Mouse (Mus musculus) heart, embryonic 12.5 days (tissue): ENCODE results near the gene Clip2. TPM values are rescaled to one million over a fixed set of nuclear protein-coding genes. Genes with fewer than 3 reads are reported as not detected.
"Not testable (repeated sequence)": the region's sequence is repeated elsewhere in the genome, so short reads cannot be mapped to it uniquely, and the experiment has no call there.

Source experiments
- ATAC-seq: fragments of 200-750 bp; cut with Nextera tagmentation; 2 replicates; pipeline ENCODE4 v1.8.0; 2017; ENCODE audit warnings: moderate TSS enrichment, moderate library complexity; ENCODE audit not compliant: insufficient number of reproducible peaks, low FRiP score
- H3K27ac ChIP-seq: fragments of 300-500 bp; sonication (generic); 2 replicates; pipeline ENCODE4 v1.5.1; 2016; ENCODE audit warnings: mild to moderate bottlenecking, moderate library complexity; ENCODE audit not compliant: poor library complexity, severe bottlenecking
- H3K27me3 ChIP-seq: fragments of 300-500 bp; sonication (generic); replicated peaks from 2 replicates; pipeline ENCODE4 v1.6.1; 2016; ENCODE audit warnings: mild to moderate bottlenecking, moderate library complexity
- H3K36me3 ChIP-seq: fragments of 300-500 bp; sonication (generic); 2 replicates; pipeline ENCODE4 v1.6.1; 2016; ENCODE audit warnings: mild to moderate bottlenecking, moderate library complexity
- H3K4me1 ChIP-seq: fragments of 300-500 bp; sonication (generic); replicated peaks from 2 replicates; pipeline ENCODE4 v1.6.1; 2016; ENCODE audit warnings: mild to moderate bottlenecking
- H3K4me2 ChIP-seq: fragments of 300-500 bp; sonication (generic); 2 replicates; pipeline ENCODE4 v1.6.1; 2016; ENCODE audit warnings: mild to moderate bottlenecking, moderate library complexity
- H3K4me3 ChIP-seq: fragments of 300-500 bp; sonication (generic); 2 replicates; pipeline ENCODE4 v1.5.1; 2016; ENCODE audit warnings: mild to moderate bottlenecking
- H3K9ac ChIP-seq: fragments of 300-500 bp; sonication (generic); 2 replicates; pipeline ENCODE4 v1.6.1; 2016; ENCODE audit warnings: mild to moderate bottlenecking, moderate library complexity
- H3K9me3 ChIP-seq: fragments of 300-500 bp; sonication (generic); replicated peaks from 2 replicates; pipeline ENCODE4 v1.6.1; 2016; ENCODE audit warnings: mild to moderate bottlenecking, moderate library complexity
- WGBS: fragments of 180-500 bp; shearing (Covaris S2); methylation state at CpG from one replicate; pipeline ENCODE4 v1.1.7; 2016; 5-methylcytosine and 5-hydroxymethylcytosine counted together
- polyA plus RNA-seq: library from polyadenylated mRNA; unstranded; fragments of >200 nt; fragmentation: Nextera tagmentation; extraction: Ambion mirVana; gene quantifications from 2 replicates; pipeline ENCODE4 v1.2.1, GENCODE M21; 2016

Gene Clip2
- polyA plus RNA-seq, 1 experiment from 2014 or later, result 2.7 TPM

DNA sequence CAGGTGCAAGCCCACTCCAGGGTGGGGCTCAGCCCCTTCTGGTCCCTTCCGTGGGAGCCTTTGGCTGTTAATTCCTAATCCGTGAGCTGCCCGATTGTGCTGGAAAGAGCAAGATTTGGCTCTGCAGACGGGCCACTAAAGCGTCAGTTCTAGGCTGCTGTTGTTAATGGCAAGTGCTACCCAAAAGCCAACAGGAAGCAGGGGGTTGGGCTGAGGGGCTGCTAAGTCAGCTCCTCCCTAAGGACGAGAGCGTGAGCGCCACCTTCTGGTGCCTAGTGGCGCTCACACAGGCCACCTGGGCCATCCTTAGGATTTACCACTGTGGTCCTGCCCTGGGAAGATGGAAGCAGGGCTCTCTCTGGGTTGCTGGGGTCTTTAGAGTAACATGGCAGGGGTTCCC is 62.7 kb downstream of the Clip2 start:
- ATAC-seq, result no peak
- no peak overlapping the region for H3K27ac ChIP-seq

DNA sequence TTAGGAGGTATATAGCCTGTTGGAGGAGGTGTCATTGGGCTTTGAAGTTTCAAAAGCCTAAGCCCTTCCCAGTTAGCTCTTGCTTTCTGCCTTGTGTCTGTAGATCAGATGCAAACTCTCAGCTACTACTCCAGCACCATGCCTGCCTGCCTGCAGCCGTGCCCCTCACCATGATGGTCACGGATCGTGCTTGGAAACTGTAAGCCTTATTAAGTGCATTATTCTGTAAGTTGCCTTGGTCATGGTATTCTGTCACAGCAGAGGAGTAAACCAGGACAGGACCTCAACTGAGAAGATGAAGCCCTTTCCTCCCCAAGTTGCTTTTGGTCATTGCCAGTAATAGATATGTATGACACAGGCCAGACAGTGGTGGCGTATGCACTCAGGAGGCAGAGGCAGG is 63.6 kb downstream of the Clip2 start:
- H3K9ac ChIP-seq, result no peak overlapping the region
- H3K27me3 ChIP-seq, result no peaks in the 10 kb centered on the region
- 95% methylated on average over 4 of the region's 4 CpGs for WGBS
- H3K4me1 ChIP-seq, result peaks cover 8% of the 10 kb centered on the region; the same call in 1 of the 2 replicates
- no peak for ATAC-seq
- H3K27ac ChIP-seq, result no peak overlapping the region
- peaks cover 16% of the 10 kb centered on the region for H3K36me3 ChIP-seq
- no peak overlapping the region for H3K4me3 ChIP-seq
- no peaks in the 10 kb centered on the region for H3K9me3 ChIP-seq
- no peak overlapping the region for H3K4me2 ChIP-seq

More for the DNA sequence above, 62.7 kb downstream of the Clip2 start:
- H3K36me3 ChIP-seq, result peaks cover 16% of the 10 kb centered on the region
- peak overlapping the region; percentile 5; the same call in 1 of the 2 replicates for H3K4me2 ChIP-seq
- 32% methylated on average over 9 of the region's 9 CpGs for WGBS
- no peaks in the 10 kb centered on the region for H3K9me3 ChIP-seq
- no peaks in the 10 kb centered on the region for H3K27me3 ChIP-seq
- H3K4me1 ChIP-seq, result peaks cover 8% of the 10 kb centered on the region; the same call in 1 of the 2 replicates
- no peak overlapping the region for H3K4me3 ChIP-seq
- peak overlapping the region; percentile 11; the same call in 1 of the 2 replicates for H3K9ac ChIP-seq

DNA sequence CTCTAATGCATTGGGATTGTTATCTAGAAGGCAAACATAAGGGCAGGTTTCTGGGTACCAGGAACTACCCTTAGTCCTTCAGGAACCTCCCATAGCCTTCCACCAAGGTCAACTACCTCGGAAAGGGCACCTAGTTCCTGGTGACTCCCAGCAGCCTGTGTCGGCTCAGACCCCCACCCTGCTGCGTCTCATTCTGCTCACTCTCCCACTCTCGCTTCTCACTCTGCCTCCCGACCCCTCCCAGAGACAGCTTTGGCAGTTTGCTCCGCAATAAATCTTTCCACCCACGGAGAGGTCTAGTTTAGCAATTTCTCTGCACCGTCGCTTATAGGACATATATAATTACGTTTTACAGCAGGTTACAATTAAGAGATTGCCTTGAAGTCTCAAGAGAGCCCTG is 64.2 kb downstream of the Clip2 start:
- Histone ChIP-seq H3K27me3 (no peaks in the 10 kb centered on the region), H3K36me3 (peaks cover 16% of the 10 kb centered on the region), H3K9ac (no peak overlapping the region), H3K4me3 (no peak overlapping the region), H3K4me2 (no peak overlapping the region), H3K4me1 (peaks cover 8% of the 10 kb centered on the region; the same call in 1 of the 2 replicates), H3K27ac (no peak overlapping the region), H3K9me3 (no peaks in the 10 kb centered on the region)
- WGBS, result 80% methylated on average over 10 of the region's 10 CpGs
- ATAC-seq, result no peak

DNA sequence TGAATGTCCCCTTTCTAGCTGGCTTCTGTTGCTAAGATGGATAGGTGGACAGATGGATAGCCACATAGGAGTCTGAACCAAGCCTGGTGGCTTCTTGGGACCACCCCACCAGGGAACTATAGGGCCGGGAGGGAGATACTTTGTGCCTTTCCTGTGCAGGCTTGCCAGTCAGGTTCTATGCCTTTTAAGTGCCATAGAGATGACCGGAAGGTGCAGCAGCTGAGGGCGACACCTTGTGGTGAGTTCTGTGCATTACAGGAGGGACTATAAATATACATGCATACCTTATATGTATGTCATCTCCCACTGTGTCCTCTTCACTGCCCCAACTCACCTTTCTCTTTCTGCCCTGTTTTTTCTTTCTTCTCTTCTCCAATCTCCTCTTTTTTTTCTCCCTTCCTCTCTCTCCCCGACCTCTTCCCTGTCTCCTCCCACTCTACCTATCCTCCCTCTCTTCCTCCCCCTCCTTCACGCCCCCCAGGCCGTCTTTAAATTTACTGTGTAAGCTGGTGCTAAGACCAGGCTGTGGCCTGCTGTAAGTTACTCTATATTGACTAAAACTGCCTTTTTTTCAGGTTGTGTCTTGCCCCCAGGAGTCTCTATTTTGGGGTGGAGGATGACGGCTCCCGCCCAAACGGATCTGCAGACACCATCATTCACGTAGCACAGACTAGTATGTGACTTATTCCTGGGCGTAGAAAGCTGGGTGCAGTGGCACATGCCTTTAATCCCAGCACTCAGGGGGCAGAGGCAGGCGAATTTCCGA is 66.2 kb downstream of the Clip2 start:
- peaks cover 6% of the 10 kb centered on the region; the same call in 1 of the 2 replicates for H3K4me1 ChIP-seq
- peak; percentile 63; the same call in 1 of the 2 replicates for ATAC-seq
- no peak overlapping the region for H3K9ac ChIP-seq
- no peak overlapping the region for H3K4me2 ChIP-seq
- WGBS, result 55% methylated on average over 13 of the region's 13 CpGs
- H3K36me3 ChIP-seq, result peaks cover 15% of the 10 kb centered on the region
- no peak overlapping the region for H3K27ac ChIP-seq
- no peak overlapping the region for H3K4me3 ChIP-seq
- H3K9me3 ChIP-seq, result no peaks in the 10 kb centered on the region
- H3K27me3 ChIP-seq, result no peaks in the 10 kb centered on the region

DNA sequence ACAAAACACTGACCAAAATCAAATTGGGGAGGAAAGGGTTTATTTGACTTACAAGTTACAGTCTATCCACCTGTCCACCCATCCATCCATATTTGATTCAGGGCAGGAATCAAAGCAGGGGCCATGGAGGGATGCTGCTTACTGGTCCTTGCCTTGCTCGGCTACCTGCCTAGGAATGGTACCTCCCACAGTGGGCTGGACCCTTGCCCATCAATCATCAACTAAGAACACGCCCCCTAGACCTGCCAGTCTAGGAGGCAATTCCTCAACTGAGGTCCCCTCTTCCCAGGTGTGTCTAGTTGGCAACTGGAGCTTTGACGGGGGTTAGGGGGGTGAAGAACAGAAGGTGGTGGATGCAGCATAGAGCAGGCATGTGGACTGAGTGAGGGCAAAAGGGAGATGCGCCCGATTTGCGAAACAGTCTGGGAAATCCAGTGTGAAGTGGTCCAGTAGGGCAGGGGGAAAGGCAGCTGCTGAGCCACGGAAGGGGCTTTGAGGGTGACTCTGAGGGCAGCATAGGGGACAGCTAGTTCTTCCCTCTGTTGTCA is 67.0 kb downstream of the Clip2 start:
- no peak overlapping the region for H3K9ac ChIP-seq

DNA sequence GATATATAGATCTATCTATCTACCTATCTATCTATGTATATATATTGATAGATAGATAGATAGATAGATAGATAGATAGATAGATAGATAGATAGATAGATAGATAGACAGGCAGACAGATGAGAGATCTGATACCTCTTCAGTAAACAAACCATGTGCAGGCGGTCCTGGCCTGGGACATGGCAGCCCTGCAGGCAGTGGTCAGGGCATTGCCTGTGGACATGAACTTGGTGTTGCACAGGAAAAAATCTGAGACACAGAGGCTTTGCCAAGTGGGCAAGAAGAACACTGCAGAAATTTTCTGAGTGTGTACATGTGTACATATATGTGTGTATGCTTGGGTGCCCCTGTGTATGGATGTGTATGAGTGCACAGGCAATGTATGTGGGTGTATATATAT is 68.9 kb downstream of the Clip2 start:
- WGBS, result 70% methylated on average over 1 of the region's 1 CpGs
- H3K9ac ChIP-seq, result no peak overlapping the region
- H3K27me3 ChIP-seq, result no peaks in the 10 kb centered on the region
- no peak overlapping the region for H3K4me3 ChIP-seq
- no peaks in the 10 kb centered on the region for H3K4me1 ChIP-seq
- H3K27ac ChIP-seq, result no peak overlapping the region
- no peaks in the 10 kb centered on the region for H3K36me3 ChIP-seq
- H3K4me2 ChIP-seq, result no peak overlapping the region
- no peak for ATAC-seq
- no peaks in the 10 kb centered on the region for H3K9me3 ChIP-seq

More for the DNA sequence above, 67.0 kb downstream of the Clip2 start:
- peaks cover 6% of the 10 kb centered on the region; the same call in 1 of the 2 replicates for H3K4me1 ChIP-seq
- no peak overlapping the region for H3K27ac ChIP-seq
- no peak overlapping the region for H3K4me3 ChIP-seq
- no peaks in the 10 kb centered on the region for H3K27me3 ChIP-seq
- no peak for ATAC-seq
- no peak overlapping the region for H3K4me2 ChIP-seq
- WGBS, result 73% methylated on average over 7 of the region's 7 CpGs
- no peaks in the 10 kb centered on the region for H3K9me3 ChIP-seq
- H3K36me3 ChIP-seq, result peaks cover 6% of the 10 kb centered on the region

DNA sequence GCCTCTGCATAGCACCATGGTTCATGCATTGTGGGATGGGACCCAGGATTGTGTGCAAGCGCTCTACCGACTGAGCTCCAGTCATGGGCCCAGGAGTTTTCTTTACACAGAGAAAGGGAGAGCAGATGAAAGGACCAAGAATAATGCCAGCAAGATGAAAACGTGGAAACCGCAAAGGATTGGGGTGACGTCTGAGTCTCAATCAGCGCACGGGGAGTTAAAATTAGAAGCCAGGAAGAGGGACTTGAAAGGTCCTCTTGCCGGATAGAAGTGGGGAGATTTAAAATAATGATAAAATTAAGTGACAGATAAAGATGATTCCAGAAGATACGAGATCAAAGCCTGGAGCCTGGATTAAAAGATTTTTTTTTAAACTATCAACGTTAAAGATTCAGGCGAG is 69.9 kb downstream of the Clip2 start:
- Histone ChIP-seq H3K9ac (no peak overlapping the region), H3K36me3 (no peaks in the 10 kb centered on the region), H3K4me3 (no peak overlapping the region), H3K9me3 (no peaks in the 10 kb centered on the region), H3K4me2 (no peak overlapping the region), H3K27me3 (no peaks in the 10 kb centered on the region), H3K4me1 (no peaks in the 10 kb centered on the region), H3K27ac (no peak overlapping the region)
- ATAC-seq, result no peak
- 59% methylated on average over 11 of the region's 11 CpGs for WGBS

DNA sequence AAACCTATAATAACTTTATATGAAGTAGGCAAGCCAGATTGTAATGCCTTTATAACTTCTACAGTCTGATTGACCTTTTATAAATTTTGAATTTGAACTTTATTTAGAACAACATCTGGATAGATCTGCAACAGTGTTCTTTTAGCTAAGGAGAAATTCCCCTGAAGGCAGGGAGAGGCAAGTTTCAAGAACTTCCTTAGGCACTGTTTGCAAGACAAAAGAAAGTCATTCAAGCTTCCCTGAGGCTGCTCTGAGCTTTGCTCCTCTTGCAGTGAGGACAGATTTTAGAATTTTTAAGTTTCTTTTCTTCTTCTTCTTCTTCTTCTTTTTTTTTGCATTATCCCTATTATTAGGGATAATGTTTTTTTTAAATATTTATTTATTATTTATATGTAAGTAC is 73.3 kb downstream of the Clip2 start:
- not testable (repeated sequence) for H3K9me3 ChIP-seq, H3K27ac ChIP-seq, H3K4me3 ChIP-seq, H3K4me2 ChIP-seq, H3K9ac ChIP-seq, H3K36me3 ChIP-seq, ATAC-seq, H3K27me3 ChIP-seq, H3K4me1 ChIP-seq

DNA sequence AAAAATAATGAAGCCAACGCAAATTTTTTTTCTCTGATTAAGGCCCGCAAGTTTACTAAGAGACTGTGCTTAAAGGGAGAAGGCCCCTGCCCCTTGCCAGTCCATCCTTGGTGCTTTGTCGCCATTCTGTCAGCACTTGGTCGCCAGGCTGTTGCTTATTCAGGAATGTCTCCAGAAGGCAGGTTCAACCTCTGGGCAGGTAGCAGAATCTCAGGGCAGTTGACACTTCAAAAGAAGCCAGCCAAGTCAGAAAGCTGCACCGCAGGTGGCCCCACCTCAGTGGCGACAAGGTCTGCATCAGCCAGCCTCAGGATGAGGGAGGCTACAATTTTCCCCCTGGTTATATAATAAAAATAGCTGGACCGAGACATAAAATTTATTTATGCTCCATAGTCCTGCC is 76.5 kb downstream of the Clip2 start:
- not testable (repeated sequence) for H3K9me3 ChIP-seq, H3K27ac ChIP-seq, H3K4me1 ChIP-seq, H3K4me2 ChIP-seq, H3K36me3 ChIP-seq, H3K27me3 ChIP-seq, ATAC-seq, H3K4me3 ChIP-seq, H3K9ac ChIP-seq
- 85% methylated on average over 7 of the region's 7 CpGs for WGBS

DNA sequence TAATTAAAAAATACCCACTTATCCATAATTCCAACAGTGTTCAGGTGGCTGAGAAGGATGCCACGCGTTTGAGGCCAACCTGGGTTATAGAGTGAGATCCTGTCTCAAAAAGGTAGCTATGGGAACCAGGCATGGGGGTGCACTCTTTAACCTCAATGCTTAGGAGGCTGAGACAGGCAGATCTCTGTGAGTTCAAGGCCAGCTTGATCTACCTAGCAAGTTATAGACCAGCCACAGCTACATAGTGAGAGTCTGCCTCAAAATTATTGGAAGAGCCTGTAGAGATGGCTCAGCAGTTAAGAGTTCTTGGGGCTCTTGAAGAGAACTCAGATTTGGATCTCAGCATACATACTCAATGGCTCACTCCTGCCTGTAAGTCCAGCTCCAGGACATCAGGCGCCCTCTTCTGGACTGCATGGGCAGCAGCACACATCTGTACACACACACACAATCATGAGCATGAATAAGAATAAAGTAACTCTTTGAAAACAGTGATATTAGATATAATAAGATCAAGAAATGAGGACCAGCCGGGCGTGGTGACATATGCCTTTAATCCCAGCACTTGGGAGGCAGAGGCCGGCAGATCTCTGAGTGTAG is 77.1 kb downstream of the Clip2 start:
- H3K4me3 ChIP-seq, result no peak overlapping the region
- ATAC-seq, result no peak
- WGBS, result 88% methylated on average over 6 of the region's 6 CpGs
- no peaks in the 10 kb centered on the region for H3K27me3 ChIP-seq
- no peaks in the 10 kb centered on the region for H3K4me1 ChIP-seq
- H3K9ac ChIP-seq, result no peak overlapping the region
- 0 out of 2 replicates have a peak, but pooled peaks cover 7% of the 10 kb centered on the region for H3K9me3 ChIP-seq
- no peaks in the 10 kb centered on the region for H3K36me3 ChIP-seq
- H3K27ac ChIP-seq, result no peak overlapping the region
- no peak overlapping the region for H3K4me2 ChIP-seq

DNA sequence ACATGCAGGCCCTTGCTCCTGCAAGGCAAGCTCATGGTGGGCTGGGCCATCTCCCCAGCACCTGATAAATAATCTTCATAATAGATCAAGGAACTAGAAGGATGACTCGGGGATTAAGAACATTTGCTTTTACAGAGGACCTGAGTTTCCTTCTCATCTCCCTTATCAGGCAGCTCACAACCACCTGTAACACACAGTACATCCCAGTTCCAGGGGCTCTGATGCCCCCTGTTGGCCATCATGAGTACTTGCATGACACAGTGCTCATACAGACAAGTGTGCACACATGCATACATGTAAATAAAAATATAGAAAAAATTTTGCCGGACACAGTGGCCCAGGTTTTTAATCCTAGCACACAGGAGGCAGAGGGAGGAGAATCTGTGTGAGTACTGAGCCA is 78.3 kb downstream of the Clip2 start:
- Histone ChIP-seq H3K4me1 (no peaks in the 10 kb centered on the region), H3K4me3 (no peak overlapping the region), H3K9ac (no peak overlapping the region), H3K36me3 (no peaks in the 10 kb centered on the region), H3K4me2 (no peak overlapping the region), H3K9me3 (0 out of 2 replicates have a peak, but pooled peaks cover 7% of the 10 kb centered on the region), H3K27me3 (no peaks in the 10 kb centered on the region), H3K27ac (no peak overlapping the region)
- no peak for ATAC-seq
- WGBS, result 76% methylated on average over 2 of the region's 2 CpGs
